In the genomic region with DNA sequence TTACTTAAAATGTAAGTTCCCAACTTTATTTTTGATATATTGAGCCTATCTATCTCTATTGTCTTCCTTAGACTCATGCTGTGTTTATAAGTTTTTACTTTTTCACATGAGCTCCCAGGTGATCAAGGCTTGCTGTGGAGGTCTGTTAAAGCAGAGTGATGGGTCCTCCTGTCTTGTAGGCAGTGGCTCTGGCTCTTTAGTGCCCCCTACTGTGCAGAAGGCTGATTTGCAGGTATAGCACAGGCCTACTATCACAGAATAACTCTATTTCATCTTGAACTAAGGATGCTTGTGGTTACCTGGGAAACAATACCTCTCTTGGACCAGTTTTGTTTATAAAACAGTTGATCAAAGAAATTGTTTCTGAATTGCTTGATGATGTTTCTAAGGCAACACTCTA, we compare ENCODE assay signal across 15 mouse cellular contexts.
DNase-seq lines count a peak whose midpoint lies in the region; ATAC-seq and TF ChIP-seq lines count a peak whose summit lies in the region.
"Had no signal": no experiment of that assay in that cellular context is flagged by ENCODE, and none has a peak within 500 bp of the region (broad histone marks: within the 10 kb centered on the region; RNA-seq: fewer than 3 reads in every experiment).

No protein-coding gene starts in this region.

- no peak for TF ChIP-seq EP300 in ES-Bruce4 (IDR thresholded peaks at IDR 0.05; ENCODE audit: insufficient read depth, low read depth, low read length)

- no peak for TF ChIP-seq POLR2A in lung, adult 2 months (IDR thresholded peaks at IDR 0.05; ENCODE audit: borderline replicate concordance, extremely low read depth, low read depth, low read length)
- TF ChIP-seq POLR2A in ES-Bruce4 (IDR thresholded peaks at IDR 0.05; ENCODE audit: insufficient read depth, low read length): no peak

- TF ChIP-seq CTCF in lung, adult 2 months (IDR thresholded peaks at IDR 0.05; ENCODE audit: insufficient read depth, low read length): 0 out of 2 replicates have a peak, but pooled peaks have one; percentile 13
- TF ChIP-seq CTCF in ES-Bruce4 (IDR thresholded peaks at IDR 0.05; ENCODE audit: low read depth, low read length): peak; percentile 45

- no peaks in the 10 kb centered on the region for H3K36me3 ChIP-seq in ES-Bruce4 (ENCODE audit: control insufficient read depth, insufficient read depth, low read length, poor library complexity, severe bottlenecking)
- H3K36me3 ChIP-seq: forebrain, embryonic 12.5 days had no signal

- no peaks in the 10 kb centered on the region; the same call in 1 of the 2 replicates for H3K9me3 ChIP-seq in ES-Bruce4 (replicated peaks; ENCODE audit: control insufficient read depth, insufficient read depth, low read length, poor library complexity, severe bottlenecking)
- H3K9me3 ChIP-seq: forebrain, embryonic 12.5 days had no signal

- H3K4me3 ChIP-seq in lung, adult 2 months (replicated peaks; ENCODE audit: extremely low read depth, low read depth, low read length): no peak overlapping the region
- H3K4me3 ChIP-seq in ES-Bruce4 (ENCODE audit: low read depth, low read length): no peak overlapping the region
- H3K4me3 ChIP-seq: forebrain, embryonic 12.5 days had no signal

- no peak overlapping the region for H3K9ac ChIP-seq in ES-Bruce4 (ENCODE audit: low read depth, poor library complexity, severe bottlenecking)
- H3K9ac ChIP-seq: forebrain, embryonic 12.5 days had no signal

- peak; percentile 41 for ATAC-seq in inflammation-experienced regulatory T-cells, adult 6 months
- ATAC-seq: hindbrain, embryonic 16.5 days had no signal

- no peaks in the 10 kb centered on the region for H3K4me1 ChIP-seq in lung, adult 2 months (ENCODE audit: control insufficient read depth, insufficient read depth, low read length)
- no peaks in the 10 kb centered on the region for H3K4me1 ChIP-seq in ES-Bruce4 (ENCODE audit: control insufficient read depth, insufficient read depth, low read length)
- H3K4me1 ChIP-seq: forebrain, embryonic 12.5 days had no signal

- no peak overlapping the region for H3K27ac ChIP-seq in ES-Bruce4 (ENCODE audit: insufficient read depth, low read length)
- H3K27ac ChIP-seq: forebrain, embryonic 12.5 days had no signal

- no peaks in the 10 kb centered on the region for H3K27me3 ChIP-seq in ES-Bruce4 (ENCODE audit: control insufficient read depth, insufficient read depth, low read length, poor library complexity, severe bottlenecking)
- H3K27me3 ChIP-seq: forebrain, embryonic 12.5 days had no signal

- peak; percentile 29 for DNase-seq in heart, adult 11 months
- no peak for DNase-seq in heart, postnatal 10 days
- DNase-seq in lung, adult 2 months: no peak
- DNase-seq in lung, postnatal 25 days (ENCODE audit: low spot score): no peak
- DNase-seq in B cell, adult 2 months: no peak
- no peak for DNase-seq in right cerebral cortex, adult 18-20 months
- DNase-seq: adrenal gland, adult 8-10 months; cerebellum, adult 18-20 months; heart, adult 18-20 months; heart, postnatal 14 days; lung, postnatal 4 days had no signal

- intact Hi-C loops in heart, postnatal 10 days (cut with DNase I): no loop called here
